Mouse (Mus musculus): Measurements from ENCODE around the gene Set. TPM values are rescaled to one million over a fixed set of nuclear protein-coding genes. Genes with fewer than 3 reads are reported as not detected.

Set gene
- polyA plus RNA-seq, 1 experiment: 37.4 TPM

DNA sequence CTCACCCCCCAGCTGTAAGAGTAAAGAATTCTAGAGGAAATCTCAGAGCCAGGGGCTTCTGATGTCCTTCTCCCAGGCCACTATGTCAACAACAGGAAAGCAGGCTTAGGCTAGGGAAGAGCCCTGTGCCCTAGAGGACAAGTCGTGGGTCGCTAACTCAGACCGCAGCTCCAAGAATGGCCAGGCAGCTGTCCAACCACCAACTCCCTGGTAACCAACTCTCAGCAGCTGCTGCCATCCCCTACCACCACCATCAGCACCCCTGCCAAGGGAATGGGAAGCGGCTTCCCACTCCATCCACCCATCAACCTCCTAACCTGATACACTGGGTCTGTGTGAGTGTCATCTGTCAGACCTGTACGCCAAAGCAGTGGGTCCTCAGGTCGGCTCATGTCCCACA is 24.2 kb upstream of the Set start:
- WGBS: 55% methylated on average over 6 of the region's 6 CpGs
- no peak for DNase-seq
- H3K27me3 ChIP-seq (replicated peaks; ENCODE audit: control insufficient read depth, insufficient read depth, low read length): no peaks in the 10 kb centered on the region
- no peak for TF ChIP-seq CTCF (conservative IDR thresholded peaks at IDR 0.05; ENCODE audit: insufficient read depth, insufficient read length, low read depth, low read length)
- no peak for TF ChIP-seq POLR2A (IDR thresholded peaks at IDR 0.05; ENCODE audit: low read depth, low read length)
- peaks cover 5% of the 10 kb centered on the region; the same call in 1 of the 2 replicates for H3K36me3 ChIP-seq (ENCODE audit: control insufficient read depth, insufficient read depth, low read length)
- no peak overlapping the region for H3K4me3 ChIP-seq (ENCODE audit: insufficient read depth, low read depth, low read length)
- H3K4me1 ChIP-seq (ENCODE audit: control insufficient read depth, insufficient read depth, low read length): no peaks in the 10 kb centered on the region
- no peak overlapping the region for H3K27ac ChIP-seq (ENCODE audit: insufficient read depth, low read depth, low read length)

GRCm38 (mm10) chr2:30037762-30038161 is 19.4 kb upstream of the Set start:
- no peak for TF ChIP-seq CTCF (conservative IDR thresholded peaks at IDR 0.05; ENCODE audit: insufficient read depth, insufficient read length, low read depth, low read length)
- TF ChIP-seq POLR2A (IDR thresholded peaks at IDR 0.05; ENCODE audit: low read depth, low read length): no peak
- no peak for DNase-seq
- WGBS: 74% methylated on average over 2 of the region's 2 CpGs

DNA sequence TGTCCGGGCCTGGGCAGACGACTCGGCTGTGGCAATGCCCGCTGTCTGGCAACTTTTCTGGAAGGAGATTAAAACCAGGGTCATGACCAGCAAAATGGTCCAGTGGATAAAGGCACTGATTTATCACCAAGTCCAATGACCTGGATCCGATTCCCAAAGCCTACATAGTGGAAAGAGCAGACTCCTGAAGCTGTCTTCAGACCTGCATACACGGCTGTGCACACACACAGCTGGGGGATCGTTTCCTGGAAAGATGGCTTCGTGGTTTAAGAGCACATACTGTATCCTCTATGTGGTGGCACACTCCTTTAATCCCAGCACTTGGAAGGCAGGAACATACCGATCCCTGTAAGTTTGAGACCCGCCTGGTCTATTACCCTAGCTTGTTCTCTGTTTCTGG is 18.8 kb upstream of the Set start:
- no peak overlapping the region for H3K27ac ChIP-seq (ENCODE audit: insufficient read depth, low read depth, low read length)
- H3K4me1 ChIP-seq (ENCODE audit: control insufficient read depth, insufficient read depth, low read length): no peaks in the 10 kb centered on the region
- TF ChIP-seq CTCF (conservative IDR thresholded peaks at IDR 0.05; ENCODE audit: insufficient read depth, insufficient read length, low read depth, low read length): no peak
- TF ChIP-seq POLR2A (IDR thresholded peaks at IDR 0.05; ENCODE audit: low read depth, low read length): no peak
- 68% methylated on average over 10 of the region's 10 CpGs for WGBS
- no peak for DNase-seq
- H3K4me3 ChIP-seq (ENCODE audit: insufficient read depth, low read depth, low read length): no peak overlapping the region
- H3K36me3 ChIP-seq (ENCODE audit: control insufficient read depth, insufficient read depth, low read length): no peaks in the 10 kb centered on the region
- H3K27me3 ChIP-seq (replicated peaks; ENCODE audit: control insufficient read depth, insufficient read depth, low read length): no peaks in the 10 kb centered on the region

More at GRCm38 (mm10) chr2:30037762-30038161, 19.4 kb upstream of the Set start:
- Histone ChIP-seq H3K36me3 (ENCODE audit: control insufficient read depth, insufficient read depth, low read length) (no peaks in the 10 kb centered on the region), H3K4me3 (ENCODE audit: insufficient read depth, low read depth, low read length) (no peak overlapping the region), H3K27me3 (replicated peaks; ENCODE audit: control insufficient read depth, insufficient read depth, low read length) (no peaks in the 10 kb centered on the region), H3K27ac (ENCODE audit: insufficient read depth, low read depth, low read length) (no peak overlapping the region), H3K4me1 (ENCODE audit: control insufficient read depth, insufficient read depth, low read length) (no peaks in the 10 kb centered on the region)

DNA sequence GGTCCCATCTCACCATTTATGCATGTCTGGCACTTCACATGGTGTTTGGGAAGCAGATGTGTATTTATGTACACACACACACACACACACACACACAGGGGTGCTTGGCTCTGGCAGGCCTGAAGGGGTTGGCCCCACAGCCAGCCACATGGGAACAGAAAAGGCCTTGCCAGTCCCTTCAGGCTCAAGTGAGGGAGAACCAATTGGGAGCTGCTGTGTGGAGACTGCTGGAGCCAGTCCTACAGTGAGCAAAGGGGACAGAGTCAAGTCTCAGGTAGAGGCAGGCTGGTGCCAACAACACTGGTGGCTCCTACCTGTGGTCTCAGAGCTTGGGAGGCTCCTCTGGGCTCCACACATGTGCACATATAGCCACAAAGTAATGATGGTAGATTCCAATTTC is 17.5 kb upstream of the Set start:
- Histone ChIP-seq H3K4me3 (ENCODE audit: insufficient read depth, low read depth, low read length) (no peak overlapping the region), H3K27me3 (replicated peaks; ENCODE audit: control insufficient read depth, insufficient read depth, low read length) (no peaks in the 10 kb centered on the region), H3K36me3 (ENCODE audit: control insufficient read depth, insufficient read depth, low read length) (no peaks in the 10 kb centered on the region), H3K27ac (ENCODE audit: insufficient read depth, low read depth, low read length) (no peak overlapping the region), H3K4me1 (ENCODE audit: control insufficient read depth, insufficient read depth, low read length) (no peaks in the 10 kb centered on the region)
- TF ChIP-seq CTCF (conservative IDR thresholded peaks at IDR 0.05; ENCODE audit: insufficient read depth, insufficient read length, low read depth, low read length) (no peak), POLR2A (IDR thresholded peaks at IDR 0.05; ENCODE audit: low read depth, low read length) (no peak)
- no peak for DNase-seq

- TF ChIP-seq POLR2A (IDR thresholded peaks at IDR 0.05; ENCODE audit: low read depth, low read length): no peak
- TF ChIP-seq CTCF (conservative IDR thresholded peaks at IDR 0.05; ENCODE audit: insufficient read depth, insufficient read length, low read depth, low read length): peak; percentile 89
- DNase-seq: peak; percentile 80
- H3K27me3 ChIP-seq (replicated peaks; ENCODE audit: control insufficient read depth, insufficient read depth, low read length): no peaks in the 10 kb centered on the region
- no peaks in the 10 kb centered on the region for H3K36me3 ChIP-seq (ENCODE audit: control insufficient read depth, insufficient read depth, low read length)
- no peak overlapping the region for H3K27ac ChIP-seq (ENCODE audit: insufficient read depth, low read depth, low read length)
- 5% methylated on average over 4 of the region's 4 CpGs for WGBS
- H3K4me3 ChIP-seq (ENCODE audit: insufficient read depth, low read depth, low read length): no peak overlapping the region
- no peaks in the 10 kb centered on the region for H3K4me1 ChIP-seq (ENCODE audit: control insufficient read depth, insufficient read depth, low read length)
Observed at GRCm38 (mm10) chr2:30042445-30042844, 14.7 kb upstream of the Set start.

GRCm38 (mm10) chr2:30044550-30044949 is 12.6 kb upstream of the Set start:
- Histone ChIP-seq H3K4me3 (ENCODE audit: insufficient read depth, low read depth, low read length) (no peak overlapping the region), H3K4me1 (ENCODE audit: control insufficient read depth, insufficient read depth, low read length) (no peaks in the 10 kb centered on the region; the same call in 1 of the 2 replicates), H3K27ac (ENCODE audit: insufficient read depth, low read depth, low read length) (no peak overlapping the region), H3K36me3 (ENCODE audit: control insufficient read depth, insufficient read depth, low read length) (no peaks in the 10 kb centered on the region), H3K27me3 (replicated peaks; ENCODE audit: control insufficient read depth, insufficient read depth, low read length) (no peaks in the 10 kb centered on the region)
- no peak for TF ChIP-seq POLR2A (IDR thresholded peaks at IDR 0.05; ENCODE audit: low read depth, low read length)
- no peak for TF ChIP-seq CTCF (conservative IDR thresholded peaks at IDR 0.05; ENCODE audit: insufficient read depth, insufficient read length, low read depth, low read length)
- DNase-seq: no peak
- WGBS: 95% methylated on average over 5 of the region's 5 CpGs

DNA sequence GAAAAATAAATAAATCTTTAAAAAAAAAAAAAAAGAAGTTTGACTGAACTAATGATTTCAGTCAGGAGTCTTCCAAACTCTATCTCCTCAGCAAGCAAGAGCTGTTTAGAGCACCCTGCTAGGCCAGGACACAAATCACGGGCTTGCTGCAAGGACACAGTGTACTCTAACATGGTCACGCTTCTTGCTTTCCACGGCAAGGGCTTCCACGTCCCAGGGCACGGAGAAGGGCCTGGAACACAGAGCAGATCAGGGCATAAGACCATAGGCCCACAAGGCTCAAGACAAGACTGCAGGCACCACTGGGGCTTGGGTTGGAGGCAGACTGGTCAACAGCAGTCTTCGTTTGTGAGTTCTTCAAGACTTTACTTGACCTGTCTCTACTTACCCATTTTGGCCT is 10.1 kb upstream of the Set start:
- 66% methylated on average over 6 of the region's 6 CpGs for WGBS
- TF ChIP-seq CTCF (conservative IDR thresholded peaks at IDR 0.05; ENCODE audit: insufficient read depth, insufficient read length, low read depth, low read length) (no peak), POLR2A (IDR thresholded peaks at IDR 0.05; ENCODE audit: low read depth, low read length) (no peak)
- no peaks in the 10 kb centered on the region; the same call in 1 of the 2 replicates for H3K4me1 ChIP-seq (ENCODE audit: control insufficient read depth, insufficient read depth, low read length)
- no peaks in the 10 kb centered on the region for H3K36me3 ChIP-seq (ENCODE audit: control insufficient read depth, insufficient read depth, low read length)
- DNase-seq: no peak
- no peak overlapping the region for H3K27ac ChIP-seq (ENCODE audit: insufficient read depth, low read depth, low read length)
- H3K4me3 ChIP-seq (ENCODE audit: insufficient read depth, low read depth, low read length): no peak overlapping the region
- no peaks in the 10 kb centered on the region for H3K27me3 ChIP-seq (replicated peaks; ENCODE audit: control insufficient read depth, insufficient read depth, low read length)

Measured in kidney, adult 2 months (tissue).